Mouse (Mus musculus): Measurements from ENCODE around the gene 0610009B22Rik. TPM values are rescaled to one million over a fixed set of nuclear protein-coding genes. Genes with fewer than 3 reads are reported as not detected.

The 0610009B22Rik gene
- polyA plus RNA-seq, 1 experiment from 2014 or later: 82.9 TPM

GRCm38 (mm10) chr11:51637971-51638414 is 50.7 kb downstream of the 0610009B22Rik start:
- peak overlapping the region; percentile 2; the same call in 1 of the 2 replicates for H3K27ac ChIP-seq (replicated peaks; ENCODE audit: low read depth, low read length)
- H3K27me3 ChIP-seq (replicated peaks; ENCODE audit: control insufficient read depth, insufficient read depth, low read length): no peaks in the 10 kb centered on the region
- peak overlapping the region; percentile 34 for H3K4me2 ChIP-seq (ENCODE audit: low read depth, low read length)
- H3K4me3 ChIP-seq (ENCODE audit: low read depth, low read length): no peak overlapping the region
- no peaks in the 10 kb centered on the region for H3K9me3 ChIP-seq (ENCODE audit: control insufficient read depth, low read length)
- DNase-seq (ENCODE audit: low spot score): peak; percentile 82
- whole genome bisulfite sequencing: 2% methylated on average over 15 of the region's 17 CpGs
- no peak overlapping the region for H3K9ac ChIP-seq (ENCODE audit: low read depth, low read length)
- peaks cover 10% of the 10 kb centered on the region; the same call in 1 of the 2 replicates for H3K36me3 ChIP-seq (ENCODE audit: control insufficient read depth, insufficient read depth, low read length)
- ATAC-seq (ENCODE audit: low read depth): no peak
- peaks cover 12% of the 10 kb centered on the region for H3K4me1 ChIP-seq (ENCODE audit: control insufficient read depth, insufficient read depth, low read length)

DNA sequence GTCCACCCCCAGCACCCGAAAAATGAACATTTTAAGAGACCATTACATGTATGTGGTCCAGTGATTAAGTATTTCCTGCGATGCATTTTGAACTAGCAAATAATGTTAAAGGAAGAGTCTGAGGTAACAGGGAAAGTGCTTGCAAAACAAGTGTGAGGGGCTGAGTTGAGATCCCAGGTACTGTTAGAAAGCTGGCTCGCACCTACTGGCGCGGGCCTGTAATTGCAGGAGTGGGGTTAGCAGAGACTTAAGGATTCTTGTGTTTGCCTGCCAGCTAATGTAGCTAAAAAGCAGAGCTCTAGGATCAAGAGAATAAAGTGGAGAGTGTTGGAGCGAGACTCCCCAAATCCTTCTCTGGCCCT is 52.4 kb downstream of the 0610009B22Rik start:
- Histone ChIP-seq H3K4me3 (ENCODE audit: low read depth, low read length) (peak overlapping the region; percentile 71), H3K27me3 (replicated peaks; ENCODE audit: control insufficient read depth, insufficient read depth, low read length) (no peaks in the 10 kb centered on the region), H3K4me1 (ENCODE audit: control insufficient read depth, insufficient read depth, low read length) (peaks cover 12% of the 10 kb centered on the region; the same call in 1 of the 2 replicates), H3K36me3 (ENCODE audit: control insufficient read depth, insufficient read depth, low read length) (no peaks in the 10 kb centered on the region), H3K4me2 (ENCODE audit: low read depth, low read length) (peak overlapping the region; percentile 70), H3K27ac (replicated peaks; ENCODE audit: low read depth, low read length) (peak overlapping the region; percentile 86), H3K9me3 (ENCODE audit: control insufficient read depth, low read length) (no peaks in the 10 kb centered on the region), H3K9ac (ENCODE audit: low read depth, low read length) (peak overlapping the region; percentile 74)
- DNase-seq (ENCODE audit: low spot score) (peak; percentile 88), ATAC-seq (ENCODE audit: low read depth) (peak; percentile 60; the same call in 1 of the 2 replicates)
- 1% methylated on average over 6 of the region's 6 CpGs for WGBS

DNA sequence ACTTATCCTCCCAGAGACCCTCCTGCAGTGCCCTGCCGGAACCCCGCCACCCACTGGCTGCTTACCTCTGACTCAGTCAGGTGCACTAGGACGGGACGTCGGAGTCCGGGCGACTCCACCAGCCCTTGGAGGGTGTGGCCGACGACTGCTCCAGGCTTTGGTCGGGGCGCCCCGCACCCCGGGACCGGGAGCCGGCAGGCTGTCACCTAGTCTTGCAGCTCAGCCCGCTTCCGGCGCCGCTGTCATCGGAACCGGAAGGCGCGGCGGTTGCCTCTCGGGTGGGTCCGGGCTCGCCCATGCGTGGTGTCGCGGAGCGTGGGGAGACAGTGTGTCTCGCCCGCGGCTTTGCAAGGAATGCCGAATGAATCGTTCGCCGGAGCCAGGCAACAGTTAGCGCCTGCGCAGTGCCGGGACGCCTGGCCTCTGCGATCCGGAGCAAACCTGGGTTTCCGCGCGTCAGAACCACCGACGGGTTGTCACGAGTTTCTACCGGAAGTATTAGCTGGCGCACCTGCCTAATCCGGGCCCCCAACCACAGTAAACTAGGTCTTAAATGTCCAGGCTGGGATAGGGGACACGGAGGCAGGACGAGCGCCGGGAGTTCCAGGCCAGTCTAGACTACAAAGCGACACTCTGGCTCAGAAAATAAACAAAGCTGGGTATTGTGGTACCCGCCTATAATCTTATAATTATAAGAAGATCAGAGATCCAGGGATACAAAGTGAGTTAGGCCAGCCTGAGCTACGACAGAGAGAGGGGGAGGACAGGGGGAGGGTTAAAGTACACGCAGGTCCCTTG is 53.0 kb downstream of the 0610009B22Rik start, which contains the start of gene Rmnd5b:
Gene Rmnd5b, minus strand, starts transcription at position 372 of the 798 bp plus-strand sequence.
- no peaks in the 10 kb centered on the region for H3K9me3 ChIP-seq (ENCODE audit: control insufficient read depth, low read length)
- peak within 1 kb of the TSS; percentile 71 for H3K4me3 ChIP-seq (ENCODE audit: low read depth, low read length)
- no peaks in the 10 kb centered on the region for H3K27me3 ChIP-seq (replicated peaks; ENCODE audit: control insufficient read depth, insufficient read depth, low read length)
- no peaks in the 10 kb centered on the region for H3K36me3 ChIP-seq (ENCODE audit: control insufficient read depth, insufficient read depth, low read length)
- WGBS: under 1% methylated on average over 49 of the region's 61 CpGs
- H3K9ac ChIP-seq (ENCODE audit: low read depth, low read length): peak within 1 kb of the TSS; percentile 74
- H3K4me1 ChIP-seq (ENCODE audit: control insufficient read depth, insufficient read depth, low read length): peaks cover 12% of the 10 kb centered on the region; the same call in 1 of the 2 replicates
- H3K27ac ChIP-seq (replicated peaks; ENCODE audit: low read depth, low read length): peak within 1 kb of the TSS; percentile 86
- peak; percentile 86 for ATAC-seq (ENCODE audit: low read depth)
- DNase-seq (ENCODE audit: low spot score): peak; percentile 93
- peak within 1 kb of the TSS; percentile 70 for H3K4me2 ChIP-seq (ENCODE audit: low read depth, low read length)

Other genes with a start within 250 kb of the 0610009B22Rik start
- gene Phykpl, start 104.1 kb downstream of the 0610009B22Rik start, polyA plus RNA-seq (2014; fragmentation: Nextera tagmentation; extraction: Ambion mirVana): 15.2 and 17.4 TPM in 2 replicates
- 433 and 475 TPM in 2 replicates for gene Hnrnpab, start 82.0 kb downstream of the 0610009B22Rik start, polyA plus RNA-seq (2014; fragmentation: Nextera tagmentation; extraction: Ambion mirVana)
- gene Nhp2, start 69.1 kb downstream of the 0610009B22Rik start, polyA plus RNA-seq (2014; fragmentation: Nextera tagmentation; extraction: Ambion mirVana): 158 and 162 TPM in 2 replicates
- 44.2 and 50.4 TPM in 2 replicates for gene Rmnd5b, start 53.0 kb downstream of the 0610009B22Rik start, polyA plus RNA-seq (2014; fragmentation: Nextera tagmentation; extraction: Ambion mirVana)
- 32.1 and 37.8 TPM in 2 replicates for gene N4bp3, start 38.0 kb downstream of the 0610009B22Rik start, polyA plus RNA-seq (2014; fragmentation: Nextera tagmentation; extraction: Ambion mirVana)
- 2.8 and 3.3 TPM in 2 replicates for gene D930048N14Rik, start 37.9 kb downstream of the 0610009B22Rik start, polyA plus RNA-seq (2014; fragmentation: Nextera tagmentation; extraction: Ambion mirVana)
- gene Sec24a, start 74.8 kb upstream of the 0610009B22Rik start, polyA plus RNA-seq (2014; fragmentation: Nextera tagmentation; extraction: Ambion mirVana): 17.1 and 17.7 TPM in 2 replicates
- 112 and 113 TPM in 2 replicates for gene Sar1b, start 74.8 kb upstream of the 0610009B22Rik start, polyA plus RNA-seq (2014; fragmentation: Nextera tagmentation; extraction: Ambion mirVana)
- gene Jade2, start 168.8 kb upstream of the 0610009B22Rik start, polyA plus RNA-seq (2014; fragmentation: Nextera tagmentation; extraction: Ambion mirVana): 1.1 and 1.4 TPM in 2 replicates

Measured in embryonic facial prominence, embryonic 14.5 days (tissue).